Mouse (Mus musculus) hindbrain, embryonic 10.5 days (tissue): Measurements from ENCODE around the gene Wt1. TPM values are rescaled to one million over a fixed set of nuclear protein-coding genes. Genes with fewer than 3 reads are reported as not detected.
A peak's percentile ranks its signal among the peaks of the same experiment; 100 is the strongest.

ENCODE experiments used
- DNase-seq: peaks from one replicate; pipeline ENCODE4 v3.0.0-alpha.2; 2017; ENCODE audit warnings: low spot score
- H3K27ac ChIP-seq: fragments of 300-500 bp; sonication (generic); 2 replicates; pipeline ENCODE4 v1.5.1; 2016; ENCODE audit warnings: mild to moderate bottlenecking, moderate library complexity
- H3K27me3 ChIP-seq: fragments of 300-500 bp; sonication (generic); 2 replicates; pipeline ENCODE4 v1.6.1; 2016; ENCODE audit warnings: mild to moderate bottlenecking; ENCODE audit not compliant: poor library complexity, insufficient read depth, severe bottlenecking
- H3K36me3 ChIP-seq: fragments of 300-500 bp; sonication (generic); 2 replicates; pipeline ENCODE4 v1.6.1; 2016; ENCODE audit warnings: mild to moderate bottlenecking, moderate library complexity
- H3K4me1 ChIP-seq: fragments of 300-500 bp; sonication (generic); replicated peaks from 2 replicates; pipeline ENCODE4 v1.6.1; 2016; ENCODE audit warnings: mild to moderate bottlenecking
- H3K4me3 ChIP-seq: fragments of 300-500 bp; sonication (generic); 2 replicates; pipeline ENCODE4 v1.5.1; 2016; ENCODE audit warnings: mild to moderate bottlenecking, moderate library complexity
- H3K9me3 ChIP-seq: fragments of 300-500 bp; sonication (generic); 2 replicates; pipeline ENCODE4 v1.6.1; 2016; ENCODE audit warnings: mild to moderate bottlenecking, moderate library complexity
- WGBS: fragments of 180-500 bp; shearing (Covaris S2); methylation state at CpG from one replicate; pipeline ENCODE4 v1.1.7; 2016; 5-methylcytosine and 5-hydroxymethylcytosine counted together
- polyA plus RNA-seq: library from polyadenylated mRNA; unstranded; fragments of >200 nt; fragmentation: Nextera tagmentation; extraction: Ambion mirVana; gene quantifications from 2 replicates; pipeline ENCODE4 v1.2.1, GENCODE M21; 2016

Wt1 gene
- polyA plus RNA-seq = 0.12 and 0.36 TPM in 2 replicates

- H3K27me3 ChIP-seq = peaks cover 100% of the 10 kb centered on the region
- H3K4me1 ChIP-seq = peaks cover 31% of the 10 kb centered on the region
- peak; percentile 68 for DNase-seq
- H3K9me3 ChIP-seq = no peaks in the 10 kb centered on the region
- under 1% methylated on average over 25 of the region's 25 CpGs for WGBS
- H3K36me3 ChIP-seq = no peaks in the 10 kb centered on the region
- no peak within 1 kb of the TSS for H3K27ac ChIP-seq
- peak within 1 kb of the TSS; percentile 36 for H3K4me3 ChIP-seq
Observed at GRCm38 (mm10) chr2:105126279-105126678, at the start of gene Wt1. TSS of gene Wt1 (plus strand) at chr2:105126529.

DNA sequence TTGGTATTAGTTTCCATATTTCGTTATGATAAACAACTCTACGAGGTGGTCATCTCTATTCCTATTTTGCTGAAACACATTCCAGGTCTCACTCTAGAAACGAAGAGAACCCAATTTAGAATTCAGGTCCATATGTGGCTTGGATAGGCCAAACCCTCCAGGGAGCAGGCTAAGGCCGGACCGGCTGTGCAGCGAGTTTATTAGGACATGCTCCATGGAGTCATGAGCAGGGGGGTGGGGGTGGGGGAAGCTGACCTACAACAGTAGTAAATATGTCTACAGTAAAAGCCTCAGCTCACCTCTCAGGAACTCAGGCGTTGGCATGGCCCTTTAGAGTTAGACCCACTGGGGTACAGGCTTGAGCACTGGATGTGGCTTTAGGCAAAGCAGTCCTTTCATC lies 49.2 kb upstream of the Wt1 start:
- no peaks in the 10 kb centered on the region for H3K36me3 ChIP-seq
- no peak overlapping the region for H3K27ac ChIP-seq
- WGBS = 88% methylated on average over 7 of the region's 7 CpGs
- H3K9me3 ChIP-seq = no peaks in the 10 kb centered on the region
- no peak for DNase-seq
- no peak overlapping the region for H3K4me3 ChIP-seq
- H3K27me3 ChIP-seq = no peaks in the 10 kb centered on the region
- H3K4me1 ChIP-seq = no peaks in the 10 kb centered on the region

DNA sequence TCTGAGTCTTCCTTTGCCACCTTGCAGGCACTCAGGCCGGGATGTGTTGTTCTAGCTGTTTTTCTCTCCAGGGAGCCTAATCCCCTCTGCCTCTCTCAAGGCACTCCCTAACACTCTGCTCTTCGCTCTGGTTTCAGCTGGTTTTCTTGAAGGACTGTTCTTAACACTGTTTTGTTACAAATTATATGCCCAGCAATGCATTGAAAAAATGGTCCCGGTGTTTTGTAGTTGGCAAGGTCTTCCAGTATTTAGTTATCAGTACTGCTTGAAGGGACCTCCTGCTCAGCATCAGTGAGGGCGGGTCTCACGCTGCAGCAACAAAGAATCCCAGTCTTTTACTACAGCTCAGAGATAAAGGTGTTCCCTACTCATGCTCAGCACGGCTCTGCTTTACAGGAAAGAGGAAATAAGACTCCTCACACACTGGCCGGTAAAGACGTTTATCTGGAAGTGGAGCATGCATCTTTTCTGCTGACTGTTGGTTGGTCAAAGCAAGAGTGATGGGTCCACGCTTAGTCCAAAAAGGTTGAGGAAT lies 44.0 kb upstream of the Wt1 start:
- Histone ChIP-seq H3K4me3 (no peak overlapping the region), H3K27ac (no peak overlapping the region), H3K36me3 (no peaks in the 10 kb centered on the region), H3K9me3 (no peaks in the 10 kb centered on the region), H3K27me3 (no peaks in the 10 kb centered on the region), H3K4me1 (no peaks in the 10 kb centered on the region)
- WGBS = 31% methylated on average over 9 of the region's 9 CpGs
- no peak for DNase-seq

GRCm38 (mm10) chr2:105084035-105084434 lies 42.3 kb upstream of the Wt1 start:
- H3K27me3 ChIP-seq = no peaks in the 10 kb centered on the region
- H3K9me3 ChIP-seq = no peaks in the 10 kb centered on the region
- no peaks in the 10 kb centered on the region for H3K4me1 ChIP-seq
- H3K4me3 ChIP-seq = no peak overlapping the region
- 83% methylated on average over 4 of the region's 4 CpGs for WGBS
- H3K27ac ChIP-seq = no peak overlapping the region
- no peak for DNase-seq
- H3K36me3 ChIP-seq = no peaks in the 10 kb centered on the region

DNA sequence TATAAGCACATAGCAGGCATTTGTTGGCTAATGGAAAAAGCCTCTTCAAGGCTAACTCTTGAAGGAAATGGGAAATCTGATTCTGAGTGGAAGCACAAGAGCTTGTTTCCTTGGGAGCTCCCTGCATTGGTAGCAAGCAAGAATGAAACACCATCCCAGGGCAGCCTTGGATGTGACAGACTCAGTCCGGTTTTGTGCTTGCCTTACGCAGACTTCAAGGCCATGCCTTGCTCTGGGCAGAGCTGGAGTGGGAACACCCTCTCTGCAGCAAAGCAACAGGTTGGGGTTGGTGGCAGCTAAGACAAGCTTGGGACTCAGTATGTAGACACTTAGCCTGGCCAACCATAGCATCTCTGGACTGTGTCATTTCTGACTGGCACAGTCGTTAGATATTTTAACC lies 40.2 kb upstream of the Wt1 start:
- Histone ChIP-seq H3K9me3 (no peaks in the 10 kb centered on the region), H3K4me3 (no peak overlapping the region), H3K27me3 (no peaks in the 10 kb centered on the region), H3K27ac (no peak overlapping the region), H3K4me1 (no peaks in the 10 kb centered on the region), H3K36me3 (no peaks in the 10 kb centered on the region)
- DNase-seq = no peak
- WGBS = 94% methylated on average over 3 of the region's 3 CpGs

- no peak overlapping the region for H3K4me3 ChIP-seq
- no peaks in the 10 kb centered on the region for H3K36me3 ChIP-seq
- H3K27me3 ChIP-seq = no peaks in the 10 kb centered on the region
- no peak overlapping the region for H3K27ac ChIP-seq
- no peaks in the 10 kb centered on the region for H3K9me3 ChIP-seq
- no peak for DNase-seq
- H3K4me1 ChIP-seq = no peaks in the 10 kb centered on the region
- WGBS = 79% methylated on average over 3 of the region's 3 CpGs
Observed at GRCm38 (mm10) chr2:105088005-105088404, 38.3 kb upstream of the Wt1 start.

DNA sequence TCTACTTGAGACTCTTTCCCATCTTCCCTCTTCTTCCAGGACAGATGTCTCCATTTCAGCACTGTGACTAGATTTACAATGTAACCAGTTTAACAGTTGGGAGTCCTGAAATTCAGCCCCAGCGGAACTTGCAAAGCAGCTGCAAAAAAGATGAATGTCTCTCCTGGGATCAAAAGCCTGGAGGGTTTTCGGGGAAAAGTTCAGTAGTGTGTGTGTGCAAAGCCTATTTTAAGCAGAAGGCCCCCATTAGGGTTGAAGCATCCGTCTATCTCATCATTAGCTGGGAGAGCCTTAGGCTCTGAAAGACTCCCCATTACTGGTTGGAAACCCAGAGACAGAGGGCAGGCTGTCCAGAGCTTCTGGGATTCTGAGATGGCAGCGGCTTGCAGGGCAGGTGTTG lies 37.2 kb upstream of the Wt1 start:
- Histone ChIP-seq H3K4me1 (no peaks in the 10 kb centered on the region), H3K27me3 (no peaks in the 10 kb centered on the region), H3K36me3 (no peaks in the 10 kb centered on the region), H3K4me3 (no peak overlapping the region), H3K9me3 (no peaks in the 10 kb centered on the region), H3K27ac (no peak overlapping the region)
- WGBS = 82% methylated on average over 4 of the region's 4 CpGs
- DNase-seq = no peak

- DNase-seq = no peak
- no peak overlapping the region for H3K27ac ChIP-seq
- H3K9me3 ChIP-seq = no peaks in the 10 kb centered on the region
- no peaks in the 10 kb centered on the region for H3K36me3 ChIP-seq
- no peaks in the 10 kb centered on the region for H3K4me1 ChIP-seq
- H3K27me3 ChIP-seq = no peaks in the 10 kb centered on the region
- no peak overlapping the region for H3K4me3 ChIP-seq
- WGBS = 78% methylated on average over 7 of the region's 7 CpGs
Observed at GRCm38 (mm10) chr2:105089581-105090508, 36.5 kb upstream of the Wt1 start.

GRCm38 (mm10) chr2:105090991-105091390 lies 35.3 kb upstream of the Wt1 start:
- Histone ChIP-seq H3K36me3 (no peaks in the 10 kb centered on the region), H3K27me3 (no peaks in the 10 kb centered on the region), H3K4me1 (no peaks in the 10 kb centered on the region), H3K9me3 (no peaks in the 10 kb centered on the region), H3K4me3 (no peak overlapping the region), H3K27ac (no peak overlapping the region)
- WGBS = 86% methylated on average over 5 of the region's 5 CpGs
- DNase-seq = no peak

DNA sequence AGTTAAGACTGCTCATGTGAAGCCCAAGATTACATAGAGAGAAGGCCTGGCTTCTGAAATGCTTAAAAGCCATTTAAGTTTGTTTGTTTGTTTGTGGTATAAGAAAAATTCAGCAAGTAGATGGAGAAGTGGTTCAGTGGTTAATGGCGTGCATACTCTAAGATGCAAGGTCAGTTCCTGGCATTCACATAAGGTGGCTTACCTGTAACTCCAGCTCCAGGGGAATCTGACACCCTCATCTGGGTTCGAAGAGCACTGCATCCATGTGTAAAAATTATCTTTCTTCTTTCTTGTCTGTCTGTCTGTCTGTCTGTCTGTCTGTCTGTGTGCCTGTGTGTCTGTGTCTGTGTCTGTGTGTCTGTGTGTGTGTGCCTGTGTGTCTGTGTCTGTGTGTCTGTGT lies 34.6 kb upstream of the Wt1 start, which contains the start of gene Gm11060:
Gene Gm11060 (plus strand): TSS at position 301 of the 400 bp plus-strand sequence.
- 85% methylated on average over 2 of the region's 2 CpGs for WGBS
- H3K27ac ChIP-seq = no peak within 1 kb of the TSS

GRCm38 (mm10) chr2:105097294-105097953 lies 28.9 kb upstream of the Wt1 start:
- no peak for DNase-seq
- no peaks in the 10 kb centered on the region for H3K36me3 ChIP-seq
- 88% methylated on average over 22 of the region's 22 CpGs for WGBS
- H3K4me3 ChIP-seq = no peak overlapping the region
- H3K9me3 ChIP-seq = no peaks in the 10 kb centered on the region
- H3K27me3 ChIP-seq = no peaks in the 10 kb centered on the region
- H3K27ac ChIP-seq = no peak overlapping the region
- no peaks in the 10 kb centered on the region for H3K4me1 ChIP-seq

More for the DNA sequence above, 34.6 kb upstream of the Wt1 start, which contains the start of gene Gm11060:
- Histone ChIP-seq H3K9me3 (no peaks in the 10 kb centered on the region), H3K4me3 (no peak within 1 kb of the TSS), H3K4me1 (no peaks in the 10 kb centered on the region), H3K36me3 (no peaks in the 10 kb centered on the region), H3K27me3 (no peaks in the 10 kb centered on the region)
- no peak for DNase-seq

DNA sequence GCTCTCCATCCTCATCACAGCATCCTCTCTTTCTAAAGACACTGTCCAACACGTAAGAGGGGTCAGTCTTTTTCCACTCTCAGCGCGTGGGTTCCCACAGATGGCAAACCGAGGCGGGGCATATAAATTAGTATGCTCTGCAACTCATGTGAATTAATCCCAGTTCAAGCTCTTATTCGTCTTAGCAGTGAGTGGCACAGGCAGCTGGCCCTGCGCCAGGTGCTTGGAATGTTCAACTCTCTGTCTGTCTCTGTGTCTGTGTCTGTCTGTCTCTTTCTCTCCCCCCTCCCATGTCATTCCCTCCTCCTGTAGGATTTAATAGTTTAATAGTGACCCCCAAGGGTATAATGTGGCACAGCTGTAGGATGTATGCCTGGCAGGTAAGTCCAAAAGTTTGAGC lies 26.9 kb upstream of the Wt1 start:
- 90% methylated on average over 7 of the region's 7 CpGs for WGBS

GRCm38 (mm10) chr2:105100541-105100940 lies 25.8 kb upstream of the Wt1 start:
- H3K4me1 ChIP-seq = no peaks in the 10 kb centered on the region
- H3K4me3 ChIP-seq = no peak overlapping the region
- H3K27ac ChIP-seq = no peak overlapping the region
- no peaks in the 10 kb centered on the region for H3K36me3 ChIP-seq
- no peaks in the 10 kb centered on the region for H3K27me3 ChIP-seq
- no peaks in the 10 kb centered on the region for H3K9me3 ChIP-seq
- 82% methylated on average over 7 of the region's 7 CpGs for WGBS
- DNase-seq = no peak

More for the DNA sequence above, 26.9 kb upstream of the Wt1 start:
- Histone ChIP-seq H3K36me3 (no peaks in the 10 kb centered on the region), H3K4me3 (no peak overlapping the region), H3K9me3 (no peaks in the 10 kb centered on the region), H3K4me1 (no peaks in the 10 kb centered on the region), H3K27ac (no peak overlapping the region), H3K27me3 (no peaks in the 10 kb centered on the region)
- DNase-seq = no peak
